In the genomic region with DNA sequence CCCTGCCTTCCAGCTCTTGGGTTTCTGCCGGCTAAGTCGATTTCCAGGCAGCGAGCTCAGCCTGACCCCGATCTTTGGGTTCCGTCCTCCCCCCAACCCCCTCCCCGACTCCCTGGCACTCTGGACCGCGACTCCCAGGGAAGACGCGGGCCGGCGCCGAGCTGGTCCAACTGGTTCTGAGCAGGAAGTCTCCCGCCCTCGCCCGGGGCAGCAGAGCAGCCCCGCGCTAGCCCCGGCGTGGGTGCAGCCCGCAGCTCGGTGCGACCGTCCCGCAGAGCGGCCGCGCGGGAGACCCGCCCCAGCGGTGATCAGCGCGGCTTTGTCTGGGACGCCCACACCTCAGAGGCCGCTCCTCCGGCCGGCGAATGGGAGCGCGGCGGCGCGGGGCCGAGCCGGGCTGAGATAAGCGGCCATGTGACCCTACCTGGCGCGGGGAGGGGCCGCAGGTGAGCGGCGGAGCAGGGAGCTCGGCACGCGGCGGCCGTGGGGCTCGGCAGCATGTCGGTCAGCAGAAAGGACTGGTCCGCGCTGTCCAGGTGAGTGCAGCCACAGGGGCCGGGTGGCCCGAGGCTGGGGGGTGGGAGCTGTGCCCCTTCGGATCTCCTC, we compare ENCODE assay signal across 8 mouse cellular contexts. TPM values are rescaled to one million over a fixed set of nuclear protein-coding genes. Genes with fewer than 3 reads are reported as not detected.
DNase-seq lines count a peak whose midpoint lies in the region; ATAC-seq and TF ChIP-seq lines count a peak whose summit lies in the region.

Lad1 (plus strand) TSS at position 118 of the 606 bp plus-strand sequence.

- H3K27ac ChIP-seq in left cerebral cortex, adult 2 months: no peak within 1 kb of the TSS
- H3K27ac ChIP-seq in embryonic facial prominence, embryonic 11.5 days (replicated peaks; ENCODE audit: low read depth, low read length): no peak within 1 kb of the TSS
- H3K27ac ChIP-seq in intestine, embryonic 15.5 days: peak within 1 kb of the TSS; percentile 94
- no peak within 1 kb of the TSS for H3K27ac ChIP-seq in liver, postnatal 0 days (ENCODE audit: low read depth)

- DNase-seq in left cerebral cortex, adult 2 months (ENCODE audit: extremely low spot score in 1 of 2, low spot score in 2 of 2): peak in 1 of 2 experiments; percentile 25
- DNase-seq in left cerebral cortex, adult 8-10 months (ENCODE audit: low spot score in 2 of 2): no peak
- peak; percentile 54 for DNase-seq in embryonic facial prominence, embryonic 11.5 days (ENCODE audit: low spot score)
- peak; percentile 41 for DNase-seq in liver, postnatal 0 days
- peak; percentile 48 for DNase-seq in retina, embryonic 14.5 days (ENCODE audit: low spot score)
- DNase-seq in gastrocnemius, postnatal 10 days: no peak
- DNase-seq in MN1 (ENCODE audit: low spot score): no peak

- WGBS in embryonic facial prominence, embryonic 11.5 days: under 1% methylated on average over 60 of the region's 63 CpGs
- under 1% methylated on average over 63 of the region's 63 CpGs for WGBS in intestine, embryonic 15.5 days
- 1% methylated on average over 50 of the region's 63 CpGs for WGBS in liver, postnatal 0 days (ENCODE audit: insufficient replicate concordance)

- TF ChIP-seq EP300 in liver, postnatal 0 days (IDR thresholded peaks at IDR 0.05; ENCODE audit: low read depth): no peak

- peak within 1 kb of the TSS; percentile 99 for H3K4me2 ChIP-seq in embryonic facial prominence, embryonic 11.5 days (ENCODE audit: low read depth, low read length)
- peak within 1 kb of the TSS; percentile 89 for H3K4me2 ChIP-seq in intestine, embryonic 15.5 days (replicated peaks)
- H3K4me2 ChIP-seq in liver, postnatal 0 days (ENCODE audit: low read depth, low read length): peak within 1 kb of the TSS; percentile 72

- peak within 1 kb of the TSS; percentile 44 for H3K4me3 ChIP-seq in left cerebral cortex, adult 2 months
- H3K4me3 ChIP-seq in embryonic facial prominence, embryonic 11.5 days (ENCODE audit: low read depth, low read length): peak within 1 kb of the TSS; percentile 57
- peak within 1 kb of the TSS; percentile 44 for H3K4me3 ChIP-seq in intestine, embryonic 15.5 days (replicated peaks)
- peak within 1 kb of the TSS; percentile 42 for H3K4me3 ChIP-seq in liver, postnatal 0 days (ENCODE audit: low read depth, low read length)

- TF ChIP-seq CTCF in left cerebral cortex, adult 2 months (IDR thresholded peaks at IDR 0.05): no peak
- TF ChIP-seq CTCF in liver, postnatal 0 days (IDR thresholded peaks at IDR 0.05; ENCODE audit: low read depth): no peak

- intact Hi-C loops in left cerebral cortex, adult 2 months (cut with DNase I): no loop called here

- H3K9me3 ChIP-seq in embryonic facial prominence, embryonic 11.5 days (replicated peaks; ENCODE audit: control insufficient read depth, low read length): no peaks in the 10 kb centered on the region
- no peaks in the 10 kb centered on the region for H3K9me3 ChIP-seq in intestine, embryonic 15.5 days
- no peaks in the 10 kb centered on the region for H3K9me3 ChIP-seq in liver, postnatal 0 days (ENCODE audit: low read length)

- no peaks in the 10 kb centered on the region for H3K36me3 ChIP-seq in embryonic facial prominence, embryonic 11.5 days (replicated peaks; ENCODE audit: control insufficient read depth, insufficient read depth, low read depth, low read length)
- no peaks in the 10 kb centered on the region for H3K36me3 ChIP-seq in intestine, embryonic 15.5 days
- no peaks in the 10 kb centered on the region for H3K36me3 ChIP-seq in liver, postnatal 0 days (replicated peaks; ENCODE audit: insufficient read depth, low read length)

- ATAC-seq in embryonic facial prominence, embryonic 11.5 days (replicated peaks; ENCODE audit: insufficient number of reproducible peaks, low FRiP score, low TSS enrichment, low read depth): peak; percentile 58
- peak; percentile 82 for ATAC-seq in intestine, embryonic 15.5 days
- ATAC-seq in liver, postnatal 0 days: peak; percentile 76

- peaks cover 31% of the 10 kb centered on the region for H3K27me3 ChIP-seq in embryonic facial prominence, embryonic 11.5 days (ENCODE audit: control insufficient read depth, insufficient read depth, low read length)
- peaks cover 10% of the 10 kb centered on the region for H3K27me3 ChIP-seq in intestine, embryonic 15.5 days (replicated peaks)
- H3K27me3 ChIP-seq in liver, postnatal 0 days (ENCODE audit: insufficient read depth, low read length): peaks cover 53% of the 10 kb centered on the region

- 0 out of 2 replicates have a peak, but pooled peaks cover 6% of the 10 kb centered on the region for H3K4me1 ChIP-seq in embryonic facial prominence, embryonic 11.5 days (ENCODE audit: control insufficient read depth, insufficient read depth, low read length)
- H3K4me1 ChIP-seq in intestine, embryonic 15.5 days (replicated peaks): peaks cover 16% of the 10 kb centered on the region
- no peaks in the 10 kb centered on the region for H3K4me1 ChIP-seq in liver, postnatal 0 days (ENCODE audit: insufficient read depth)

- peak within 1 kb of the TSS; percentile 67 for H3K9ac ChIP-seq in embryonic facial prominence, embryonic 11.5 days (replicated peaks; ENCODE audit: low read length)
- peak within 1 kb of the TSS; percentile 48 for H3K9ac ChIP-seq in intestine, embryonic 15.5 days
- no peak within 1 kb of the TSS for H3K9ac ChIP-seq in liver, postnatal 0 days (replicated peaks)

RNA-seq across cellular contexts. Expression of gene Lad1, which starts in this region (rescaled TPM):
- under 1 TPM; 0.95 to 0.98 TPM for total RNA-seq in left cerebral cortex, adult 2 months (2021)
- total RNA-seq in left cerebral cortex, adult 8-10 months (2022): 1 to 10 TPM in 2 of 4 experiments, under 1 TPM in 2; 0.68 to 1.2 (median 1.1) TPM
- 3.7 and 4.2 TPM in 2 replicates for polyA plus RNA-seq in embryonic facial prominence, embryonic 11.5 days (2014; fragmentation: Nextera tagmentation; extraction: Ambion mirVana)
- polyA plus RNA-seq in intestine, embryonic 15.5 days (2015; fragmentation: Nextera tagmentation; extraction: Ambion mirVana): 179 and 196 TPM in 2 replicates
- polyA plus RNA-seq in liver, postnatal 0 days (2015; fragmentation: Nextera tagmentation; extraction: Ambion mirVana): 0.42 and 0.77 TPM in 2 replicates
- under 1 TPM; 0.11 to 0.12 TPM for total RNA-seq in gastrocnemius, postnatal 10 days (2021)

Comparison
In these comparisons a context has a peak if more than half of its experiments do, and no peak if none do; other contexts are left out.
1. RNA of gene Lad1 (polyA plus RNA-seq): 179 to 196 TPM in intestine, embryonic 15.5 days; 3.7 to 4.2 TPM in embryonic facial prominence, embryonic 11.5 days and 0.42 to 0.77 TPM in liver, postnatal 0 days; every median in the first group is over 10 times any median in the second.
2. Peak in DNase-seq, ATAC-seq, H3K4me3 ChIP-seq and H3K4me2 ChIP-seq in liver, postnatal 0 days; RNA of the gene not detected or under 1 TPM.
3. DNase-seq: peak in embryonic facial prominence, embryonic 11.5 days (single experiment) and retina, embryonic 14.5 days (single experiment); none in left cerebral cortex, adult 8-10 months (0 of 2), gastrocnemius, postnatal 10 days (single experiment) and MN1 (single experiment).
4. Peak in every context shown above with its lines, with median percentiles within 50 percentile points of each other: H3K4me3 ChIP-seq, ATAC-seq and H3K4me2 ChIP-seq.